Mouse (Mus musculus) forebrain, embryonic 12.5 days (tissue): ENCODE results near the gene Cdk19. TPM values are rescaled to one million over a fixed set of nuclear protein-coding genes. Genes with fewer than 3 reads are reported as not detected.
"Not testable (repeated sequence)": the region's sequence is repeated elsewhere in the genome, so short reads cannot be mapped to it uniquely, and the experiment has no call there.

Experiments
- ATAC-seq: fragments of 200-750 bp; cut with Nextera tagmentation; 2 replicates; pipeline ENCODE4 v1.8.0; 2017; ENCODE audit warnings: moderate TSS enrichment; ENCODE audit not compliant: low FRiP score
- H3K27ac ChIP-seq: fragments of 300-500 bp; sonication (generic); 2 replicates; pipeline ENCODE4 v1.5.1; 2016; ENCODE audit warnings: mild to moderate bottlenecking
- H3K27me3 ChIP-seq: fragments of 300-500 bp; sonication (generic); 2 replicates; pipeline ENCODE4 v1.6.1; 2016; ENCODE audit warnings: mild to moderate bottlenecking
- H3K36me3 ChIP-seq: fragments of 300-500 bp; sonication (generic); replicated peaks from 2 replicates; pipeline ENCODE4 v1.6.1; 2016; ENCODE audit warnings: mild to moderate bottlenecking
- H3K4me1 ChIP-seq: fragments of 300-500 bp; sonication (generic); 2 replicates; pipeline ENCODE4 v1.6.1; 2016
- H3K4me2 ChIP-seq: fragments of 300-500 bp; sonication (generic); 2 replicates; pipeline ENCODE4 v1.6.1; 2016; ENCODE audit warnings: mild to moderate bottlenecking, moderate library complexity
- H3K4me3 ChIP-seq: fragments of 300-500 bp; sonication (generic); replicated peaks from 2 replicates; pipeline ENCODE4 v1.5.1; 2016; ENCODE audit warnings: mild to moderate bottlenecking
- H3K9ac ChIP-seq: fragments of 300-500 bp; sonication (generic); 2 replicates; pipeline ENCODE4 v1.6.1; 2016; ENCODE audit warnings: mild to moderate bottlenecking
- H3K9me3 ChIP-seq: fragments of 300-500 bp; sonication (generic); 2 replicates; pipeline ENCODE4 v1.6.1; 2016
- WGBS: fragments of 180-500 bp; shearing (Covaris S2); methylation state at CpG from one replicate; pipeline ENCODE4 v1.1.7; 2016; 5-methylcytosine and 5-hydroxymethylcytosine counted together
- polyA plus RNA-seq: library from polyadenylated mRNA; unstranded; fragments of >200 nt; fragmentation: Nextera tagmentation; extraction: Ambion mirVana; gene quantifications from 2 replicates; pipeline ENCODE4 v1.2.1, GENCODE M21; 2016

Gene Cdk19
- polyA plus RNA-seq, 1 experiment from 2014 or later, result 12.5 TPM

DNA sequence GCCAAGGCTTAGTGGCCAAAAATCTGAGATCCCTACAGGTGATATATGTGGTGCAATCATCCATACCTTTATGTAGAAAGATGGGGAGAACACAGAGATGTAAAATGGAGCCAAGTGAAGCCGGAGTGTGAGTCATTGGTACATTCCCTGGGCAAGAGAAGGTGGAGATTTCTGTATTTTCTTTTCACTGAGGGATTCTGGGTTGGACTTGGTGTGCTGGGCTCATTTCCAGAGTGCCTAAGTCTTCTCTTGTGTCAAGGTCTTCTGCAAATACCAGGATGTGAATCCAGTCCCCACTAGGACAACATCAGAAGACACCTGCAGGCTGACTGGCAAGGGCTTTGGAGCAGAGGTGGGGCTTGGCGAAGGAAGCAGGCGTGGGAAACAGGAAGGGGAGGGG is 163.4 kb downstream of the Cdk19 start:
- ATAC-seq, result no peak
- Histone ChIP-seq H3K9me3 (no peaks in the 10 kb centered on the region), H3K9ac (no peak overlapping the region), H3K4me1 (peaks cover 10% of the 10 kb centered on the region), H3K4me3 (no peak overlapping the region), H3K27ac (no peak overlapping the region), H3K4me2 (no peak overlapping the region), H3K27me3 (no peaks in the 10 kb centered on the region), H3K36me3 (no peaks in the 10 kb centered on the region)
- WGBS, result 70% methylated on average over 2 of the region's 3 CpGs

DNA sequence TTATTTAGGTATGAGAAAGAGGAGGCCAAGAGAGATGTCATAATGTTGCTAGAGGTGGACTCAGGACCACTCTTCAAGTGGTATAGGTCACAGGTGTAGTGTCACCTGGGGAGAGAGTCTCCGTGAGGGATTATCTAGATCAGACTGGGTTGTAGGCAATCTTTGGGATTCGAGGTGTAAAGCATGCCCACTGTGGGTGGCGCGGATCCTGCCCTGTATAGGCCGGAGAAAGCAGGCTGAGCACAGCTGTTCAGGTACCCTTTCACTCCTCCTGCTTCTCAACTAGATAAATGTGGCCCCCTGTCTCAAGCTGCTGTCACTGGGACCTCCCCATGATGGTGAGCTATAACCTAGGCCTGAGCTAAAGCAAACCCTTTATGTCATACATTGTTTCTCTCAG is 171.0 kb downstream of the Cdk19 start:
- Histone ChIP-seq H3K4me1 (no peaks in the 10 kb centered on the region), H3K4me2 (no peak overlapping the region), H3K27me3 (no peaks in the 10 kb centered on the region), H3K36me3 (no peaks in the 10 kb centered on the region), H3K9ac (no peak overlapping the region), H3K27ac (no peak overlapping the region), H3K4me3 (no peak overlapping the region), H3K9me3 (no peaks in the 10 kb centered on the region)
- WGBS, result 94% methylated on average over 5 of the region's 5 CpGs
- ATAC-seq, result no peak

DNA sequence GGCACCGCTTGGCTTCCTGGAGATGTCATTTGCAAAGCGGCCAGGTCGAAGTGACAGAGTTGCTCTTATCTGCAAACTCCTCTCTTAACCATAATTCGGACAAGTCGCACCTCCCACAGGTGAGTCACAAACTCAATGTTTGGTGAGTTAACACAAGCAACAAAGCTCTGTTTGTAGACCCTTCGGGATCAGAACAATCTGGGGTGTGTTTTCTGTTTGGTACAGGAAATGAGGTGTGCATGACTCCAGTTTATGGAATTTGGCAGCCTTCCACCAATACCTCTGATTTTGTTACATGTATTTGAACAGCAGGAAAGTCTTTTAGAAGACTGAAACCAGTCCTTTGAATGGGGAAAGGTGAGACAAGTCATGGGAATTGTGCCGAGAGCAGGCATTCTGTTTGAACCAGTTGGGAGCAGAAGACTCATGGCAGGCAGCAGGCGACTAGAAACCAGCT is 171.9 kb downstream of the Cdk19 start:
- no peak overlapping the region for H3K27ac ChIP-seq
- H3K27me3 ChIP-seq, result no peaks in the 10 kb centered on the region
- no peaks in the 10 kb centered on the region for H3K9me3 ChIP-seq
- no peak overlapping the region for H3K9ac ChIP-seq
- H3K4me1 ChIP-seq, result peaks cover 5% of the 10 kb centered on the region; the same call in 1 of the 2 replicates
- H3K4me2 ChIP-seq, result no peak overlapping the region
- H3K36me3 ChIP-seq, result no peaks in the 10 kb centered on the region
- ATAC-seq, result no peak
- no peak overlapping the region for H3K4me3 ChIP-seq
- WGBS, result 94% methylated on average over 8 of the region's 8 CpGs

DNA sequence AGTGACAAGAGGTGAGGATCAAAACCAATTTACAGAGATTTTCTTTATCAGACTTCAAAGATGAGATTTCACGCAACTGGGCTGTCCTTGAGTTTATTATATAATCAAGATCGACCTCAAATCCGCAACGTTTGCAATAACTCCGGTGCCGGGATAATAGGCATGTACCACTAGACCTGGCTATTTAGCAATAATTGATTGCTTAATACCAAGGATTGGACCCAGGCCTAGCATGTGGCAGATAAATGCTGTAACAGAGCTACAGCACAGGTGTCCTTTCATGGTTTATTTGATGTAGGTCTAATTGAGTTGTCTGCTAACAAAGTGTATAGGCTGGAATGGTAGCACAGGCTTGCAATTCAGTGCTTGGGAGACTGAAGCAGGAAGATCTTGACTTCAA is 172.8 kb downstream of the Cdk19 start:
- Histone ChIP-seq H3K4me2 (no peak overlapping the region), H3K4me1 (peaks cover 9% of the 10 kb centered on the region), H3K9me3 (no peaks in the 10 kb centered on the region), H3K27ac (no peak overlapping the region), H3K36me3 (no peaks in the 10 kb centered on the region), H3K4me3 (no peak overlapping the region), H3K27me3 (no peaks in the 10 kb centered on the region), H3K9ac (no peak overlapping the region)
- WGBS, result 98% methylated on average over 6 of the region's 6 CpGs
- ATAC-seq, result no peak

DNA sequence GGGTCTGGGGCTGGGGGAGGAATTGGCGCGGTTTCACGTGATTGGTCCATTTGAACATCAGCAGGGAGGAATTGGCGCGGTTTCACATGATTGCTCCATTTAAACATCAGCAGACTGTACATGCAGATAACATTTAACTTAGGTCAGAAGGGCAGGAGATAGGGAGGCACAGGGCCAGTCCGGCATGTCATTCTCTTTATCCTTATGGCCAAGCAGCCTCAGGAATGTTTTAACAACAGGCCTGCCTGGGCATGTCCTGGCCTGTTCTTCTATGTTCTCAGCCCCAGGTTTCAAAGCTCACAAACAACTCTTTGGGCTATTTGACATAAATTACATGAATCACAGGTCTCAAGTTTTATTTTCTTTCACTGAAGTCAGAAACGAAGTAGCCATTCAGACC is 173.6 kb downstream of the Cdk19 start:
- H3K36me3 ChIP-seq, H3K4me2 ChIP-seq, H3K27me3 ChIP-seq, H3K4me3 ChIP-seq, H3K27ac ChIP-seq, H3K9me3 ChIP-seq, ATAC-seq, H3K4me1 ChIP-seq, H3K9ac ChIP-seq: not testable (repeated sequence)
- 95% methylated on average over 7 of the region's 7 CpGs for WGBS

DNA sequence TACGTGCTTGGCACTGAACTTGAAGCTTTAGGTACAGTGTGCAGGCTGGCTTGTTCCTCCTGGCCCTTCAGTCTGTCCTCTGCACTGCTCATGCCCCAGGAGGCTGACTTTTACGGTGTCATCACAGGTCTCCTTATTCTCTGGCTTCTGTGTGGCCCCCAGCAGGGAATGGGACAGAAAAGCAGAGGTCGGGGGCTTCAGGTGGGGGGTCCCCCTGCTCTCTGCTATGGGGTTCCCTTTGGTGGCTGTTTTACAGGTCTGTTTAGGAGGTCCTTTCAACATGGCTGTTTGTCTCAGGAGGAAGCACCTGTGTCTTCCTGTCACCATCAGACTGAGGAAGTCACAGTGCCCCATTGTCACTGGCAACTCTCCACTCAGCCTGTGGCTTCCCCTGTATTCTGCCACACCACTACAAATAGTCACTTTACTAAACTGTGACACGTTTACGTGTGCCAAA is 175.9 kb downstream of the Cdk19 start:
- no peak overlapping the region for H3K4me2 ChIP-seq

DNA sequence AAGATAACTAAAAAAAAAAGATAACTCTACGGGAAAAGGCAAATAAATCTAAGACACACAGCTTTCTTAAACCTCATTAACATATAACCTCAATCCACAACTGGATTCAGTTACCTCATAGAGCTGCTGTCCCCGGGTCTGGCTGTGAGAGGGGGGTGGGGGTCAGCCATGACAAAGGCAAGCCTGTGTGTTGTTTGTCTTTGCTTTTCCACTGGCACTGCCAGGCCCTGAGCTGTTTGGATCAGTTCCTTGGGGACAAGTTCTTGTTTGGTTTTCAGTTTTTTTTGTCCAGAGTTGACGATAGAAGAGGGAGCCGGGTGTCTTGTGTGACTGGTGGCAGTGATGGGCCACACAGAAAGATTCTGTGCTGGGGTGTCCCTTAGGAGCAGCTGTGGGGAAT is 177.1 kb downstream of the Cdk19 start:
- no peak overlapping the region for H3K9ac ChIP-seq
- no peak overlapping the region for H3K4me3 ChIP-seq
- H3K27me3 ChIP-seq, result no peaks in the 10 kb centered on the region
- ATAC-seq, result no peak
- no peak overlapping the region for H3K27ac ChIP-seq
- H3K4me2 ChIP-seq, result no peak overlapping the region
- H3K4me1 ChIP-seq, result peaks cover 19% of the 10 kb centered on the region
- H3K36me3 ChIP-seq, result no peaks in the 10 kb centered on the region
- no peaks in the 10 kb centered on the region for H3K9me3 ChIP-seq
- 40% methylated on average over 4 of the region's 4 CpGs for WGBS

More for the DNA sequence above, 175.9 kb downstream of the Cdk19 start:
- H3K27me3 ChIP-seq, result no peaks in the 10 kb centered on the region
- no peak for ATAC-seq
- H3K27ac ChIP-seq, result no peak overlapping the region
- 84% methylated on average over 5 of the region's 5 CpGs for WGBS
- no peaks in the 10 kb centered on the region for H3K36me3 ChIP-seq
- peaks cover 11% of the 10 kb centered on the region for H3K4me1 ChIP-seq
- no peak overlapping the region for H3K4me3 ChIP-seq
- H3K9me3 ChIP-seq, result no peaks in the 10 kb centered on the region
- no peak overlapping the region for H3K9ac ChIP-seq

DNA sequence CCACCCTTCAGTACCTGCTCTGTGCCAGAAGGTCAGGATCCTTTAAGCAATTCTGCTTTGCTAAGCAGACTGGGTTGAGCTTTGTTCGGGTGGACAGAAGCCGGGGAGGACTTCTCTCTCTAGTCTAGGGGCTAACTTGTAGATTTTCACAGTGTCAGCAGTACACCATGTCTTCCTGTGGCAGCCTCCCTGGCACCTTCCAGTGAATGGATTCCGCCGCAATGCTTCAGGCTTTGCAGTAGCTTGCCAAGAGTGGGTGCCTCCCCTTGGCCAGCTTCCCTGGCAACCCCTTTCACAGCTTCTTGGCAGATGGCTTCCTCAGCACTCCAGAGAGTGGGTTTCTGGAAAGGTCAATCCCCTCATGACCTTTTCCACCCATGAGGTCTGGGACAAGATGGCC is 180.2 kb downstream of the Cdk19 start:
- H3K9me3 ChIP-seq, result no peaks in the 10 kb centered on the region
- no peaks in the 10 kb centered on the region for H3K36me3 ChIP-seq
- no peak for ATAC-seq
- H3K27me3 ChIP-seq, result no peaks in the 10 kb centered on the region
- peaks cover 34% of the 10 kb centered on the region for H3K4me1 ChIP-seq
- H3K4me3 ChIP-seq, result no peak overlapping the region
- WGBS, result 94% methylated on average over 4 of the region's 4 CpGs
- no peak overlapping the region for H3K27ac ChIP-seq
- no peak overlapping the region for H3K9ac ChIP-seq
- H3K4me2 ChIP-seq, result no peak overlapping the region

DNA sequence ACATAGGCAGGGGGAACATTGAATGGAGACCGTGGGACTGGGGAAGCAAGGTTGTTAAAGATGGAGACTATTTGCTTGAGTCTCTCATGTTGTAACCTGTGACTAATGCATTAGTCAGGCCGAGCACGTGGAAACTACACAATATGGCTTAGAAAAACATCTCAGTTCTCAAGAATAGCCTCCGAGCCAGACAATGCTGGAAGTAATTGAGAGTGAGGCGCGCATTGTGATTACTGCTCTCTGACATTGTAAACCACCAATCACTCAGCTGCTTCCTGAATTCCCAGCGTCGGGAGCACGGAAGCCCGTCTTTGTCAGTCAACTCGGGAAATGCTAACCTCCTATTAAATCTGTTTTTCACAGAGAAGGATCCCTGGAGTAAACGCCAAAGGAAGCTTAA is 182.2 kb downstream of the Cdk19 start:
- no peaks in the 10 kb centered on the region for H3K9me3 ChIP-seq
- H3K27me3 ChIP-seq, result 0 out of 2 replicates have a peak, but pooled peaks cover 8% of the 10 kb centered on the region
- H3K9ac ChIP-seq, result no peak overlapping the region
- ATAC-seq, result peak; percentile 76
- H3K36me3 ChIP-seq, result no peaks in the 10 kb centered on the region
- H3K4me3 ChIP-seq, result no peak overlapping the region
- H3K4me2 ChIP-seq, result peak overlapping the region; percentile 31
- WGBS, result 9% methylated on average over 12 of the region's 12 CpGs
- H3K27ac ChIP-seq, result peak overlapping the region; percentile 71
- peaks cover 26% of the 10 kb centered on the region for H3K4me1 ChIP-seq

DNA sequence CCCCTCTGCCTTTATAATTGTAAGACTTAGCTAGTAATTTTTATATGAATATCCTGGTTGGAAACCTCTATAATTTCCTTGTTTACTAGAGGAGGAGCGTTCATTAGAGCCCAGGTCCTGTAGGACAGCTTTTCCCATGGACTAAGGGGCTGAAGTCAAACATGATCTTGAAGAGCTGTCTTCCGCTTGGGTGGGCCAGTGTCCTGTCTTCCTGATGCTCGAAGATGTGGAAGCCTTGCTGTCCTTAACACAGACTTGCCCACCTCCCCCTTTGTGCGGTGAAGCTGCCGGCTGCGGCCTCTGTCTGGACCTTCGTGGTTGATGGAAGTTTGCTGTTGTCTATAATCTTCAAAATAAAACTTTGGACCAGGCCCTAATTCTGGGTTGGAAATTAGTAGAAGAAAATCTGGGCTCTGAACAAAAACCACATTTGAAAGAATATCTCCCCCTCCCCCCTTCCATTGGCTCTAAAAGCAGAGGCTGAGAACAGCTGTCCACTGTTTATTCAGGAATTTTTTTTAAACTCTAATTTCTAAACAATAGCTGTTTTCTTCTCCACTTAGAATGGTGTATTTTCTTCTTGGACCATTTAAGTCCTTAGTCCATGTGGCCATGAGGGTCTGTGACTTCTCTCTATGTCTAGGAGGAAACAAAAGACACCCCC is 184.1 kb downstream of the Cdk19 start:
- Histone ChIP-seq H3K9ac (no peak overlapping the region), H3K27ac (no peak overlapping the region), H3K27me3 (0 out of 2 replicates have a peak, but pooled peaks cover 10% of the 10 kb centered on the region), H3K9me3 (no peaks in the 10 kb centered on the region), H3K36me3 (no peaks in the 10 kb centered on the region), H3K4me3 (no peak overlapping the region), H3K4me2 (no peak overlapping the region), H3K4me1 (peaks cover 25% of the 10 kb centered on the region)
- ATAC-seq, result no peak
- 68% methylated on average over 7 of the region's 7 CpGs for WGBS

DNA sequence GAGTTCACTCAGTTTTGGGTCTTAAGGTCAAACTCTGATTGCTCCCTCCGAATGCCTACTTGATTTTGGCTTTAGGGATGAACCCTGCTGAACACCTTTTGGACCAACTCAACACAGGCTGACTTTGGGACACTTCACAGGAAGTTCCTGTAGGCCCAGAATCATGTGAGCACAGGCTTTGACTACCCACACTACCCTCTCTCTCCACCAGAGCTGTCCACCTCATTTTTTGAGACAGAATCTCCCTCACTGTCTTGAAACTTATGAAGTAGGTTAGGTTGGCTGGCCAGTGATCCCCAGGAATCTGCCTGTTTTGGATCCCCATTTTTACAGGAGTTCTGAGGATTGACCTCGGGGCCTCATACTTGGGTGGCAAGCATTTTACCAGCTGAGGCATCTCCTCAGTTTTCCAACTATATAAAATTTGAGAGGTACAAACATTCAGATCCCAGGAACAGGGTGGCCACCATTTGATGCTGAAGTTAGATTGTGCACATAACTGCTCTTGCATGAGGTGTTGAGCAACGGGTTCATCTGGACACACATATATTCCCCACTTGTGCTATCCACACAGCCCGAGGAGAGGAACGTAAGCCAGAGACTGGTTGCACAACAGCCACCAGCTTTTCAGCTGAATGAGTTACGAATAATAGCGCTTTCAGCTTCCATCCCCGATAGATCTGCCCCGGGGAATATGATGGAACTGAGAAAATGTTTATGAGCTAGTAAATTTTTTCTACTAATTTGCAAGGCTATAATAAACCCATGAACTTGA is 184.9 kb downstream of the Cdk19 start:
- 74% methylated on average over 9 of the region's 9 CpGs for WGBS

DNA sequence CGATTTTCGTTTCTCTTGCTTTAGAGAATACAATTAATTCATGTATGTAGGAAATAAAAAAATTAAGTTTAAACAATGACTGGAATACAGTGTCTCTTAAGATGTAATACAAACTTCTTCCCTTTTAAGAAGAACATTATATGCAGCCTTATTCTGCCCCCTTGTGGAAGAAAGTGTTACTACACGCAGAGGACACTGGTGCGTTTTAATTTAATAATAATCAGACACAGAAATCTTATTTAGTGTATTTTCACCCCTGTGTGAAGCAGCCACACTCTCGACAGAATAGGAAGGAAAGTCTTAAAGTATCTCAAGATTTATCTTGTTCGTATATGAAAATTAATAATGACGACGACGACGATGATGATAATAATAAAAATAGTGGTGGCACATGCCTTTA is 185.6 kb downstream of the Cdk19 start:
- 32% methylated on average over 10 of the region's 10 CpGs for WGBS
- no peaks in the 10 kb centered on the region for H3K36me3 ChIP-seq
- no peak overlapping the region for H3K4me3 ChIP-seq
- no peak overlapping the region for H3K9ac ChIP-seq
- H3K9me3 ChIP-seq, result no peaks in the 10 kb centered on the region
- peaks cover 10% of the 10 kb centered on the region; the same call in 1 of the 2 replicates for H3K27me3 ChIP-seq
- no peak overlapping the region for H3K4me2 ChIP-seq
- H3K4me1 ChIP-seq, result peaks cover 23% of the 10 kb centered on the region
- H3K27ac ChIP-seq, result no peak overlapping the region
- ATAC-seq, result no peak

More for the DNA sequence above, 184.9 kb downstream of the Cdk19 start:
- no peak for ATAC-seq
- H3K4me3 ChIP-seq, result no peak overlapping the region
- no peaks in the 10 kb centered on the region for H3K36me3 ChIP-seq
- H3K9ac ChIP-seq, result no peak overlapping the region
- no peak overlapping the region for H3K4me2 ChIP-seq
- H3K27ac ChIP-seq, result no peak overlapping the region
- peaks cover 23% of the 10 kb centered on the region for H3K4me1 ChIP-seq
- H3K27me3 ChIP-seq, result peaks cover 10% of the 10 kb centered on the region; the same call in 1 of the 2 replicates
- no peaks in the 10 kb centered on the region for H3K9me3 ChIP-seq
